Mouse (Mus musculus) lung, embryonic 16.5 days (tissue): Measurements from ENCODE around the gene Kcnn3. TPM values are rescaled to one million over a fixed set of nuclear protein-coding genes. Genes with fewer than 3 reads are reported as not detected.

ENCODE experiments used
- ATAC-seq: fragments of 200-750 bp; cut with Nextera tagmentation; 2 replicates; pipeline ENCODE4 v1.8.0; 2017; ENCODE audit warnings: low read depth, mild to moderate bottlenecking, moderate library complexity
- H3K27ac ChIP-seq: fragments of 300-500 bp; sonication (generic); 2 replicates; pipeline ENCODE4 v1.5.1; 2014; ENCODE audit warnings: mild to moderate bottlenecking, control low read depth, low read length
- H3K27me3 ChIP-seq: fragments of 300-500 bp; sonication (generic); 2 replicates; pipeline ENCODE4 v1.6.1; 2014; ENCODE audit warnings: low read depth, low read length, mixed read lengths; ENCODE audit not compliant: control insufficient read depth, insufficient read depth
- H3K36me3 ChIP-seq: fragments of 300-500 bp; sonication (generic); 2 replicates; pipeline ENCODE4 v1.6.1; 2014; ENCODE audit warnings: low read length; ENCODE audit not compliant: control insufficient read depth, insufficient read depth
- H3K4me1 ChIP-seq: fragments of 300-500 bp; sonication (generic); replicated peaks from 2 replicates; pipeline ENCODE4 v1.6.1; 2014; ENCODE audit warnings: low read length, mixed read lengths; ENCODE audit not compliant: control insufficient read depth, insufficient read depth
- H3K4me2 ChIP-seq: fragments of 300-500 bp; sonication (generic); 2 replicates; pipeline ENCODE4 v1.6.1; 2014; ENCODE audit warnings: low read depth, low read length, control low read depth
- H3K4me3 ChIP-seq: fragments of 300-500 bp; sonication (generic); 2 replicates; pipeline ENCODE4 v1.5.1; 2014; ENCODE audit warnings: mild to moderate bottlenecking, low read length, control low read depth
- H3K9ac ChIP-seq: fragments of 300-500 bp; sonication (generic); 2 replicates; pipeline ENCODE4 v1.6.1; 2014; ENCODE audit warnings: low read length, control low read depth
- H3K9me3 ChIP-seq: fragments of 300-500 bp; sonication (generic); 2 replicates; pipeline ENCODE4 v1.6.1; 2016; ENCODE audit warnings: low read length; ENCODE audit not compliant: control insufficient read depth
- WGBS: fragments of 180-500 bp; shearing (Covaris S2); extraction: QIAGEN DNeasy Blood & Tissue Kit; methylation state at CpG from one replicate; pipeline ENCODE4 v1.1.7; 2014; 5-methylcytosine and 5-hydroxymethylcytosine counted together
- polyA plus RNA-seq: library from polyadenylated mRNA; unstranded; fragments of >200 nt; fragmentation: Nextera tagmentation; extraction: Ambion mirVana; gene quantifications from 2 replicates; pipeline ENCODE4 v1.2.1, GENCODE M21; 2015

Gene Kcnn3
- 0.68 and 1.1 TPM in 2 replicates for polyA plus RNA-seq

GRCm38 (mm10) chr3:89519894-89520293, at the start of gene Kcnn3:
TSS of gene Kcnn3 (plus strand) at chr3:89520164.
- H3K36me3 ChIP-seq, result no peaks in the 10 kb centered on the region
- peak within 1 kb of the TSS; percentile 57 for H3K9ac ChIP-seq
- H3K27me3 ChIP-seq, result peaks cover 22% of the 10 kb centered on the region
- H3K27ac ChIP-seq, result no peak within 1 kb of the TSS
- H3K4me3 ChIP-seq, result peak within 1 kb of the TSS; percentile 49
- ATAC-seq, result peak; percentile 93
- H3K9me3 ChIP-seq, result no peaks in the 10 kb centered on the region
- peak within 1 kb of the TSS; percentile 91 for H3K4me2 ChIP-seq
- H3K4me1 ChIP-seq, result peaks cover 29% of the 10 kb centered on the region
- WGBS, result under 1% methylated on average over 15 of the region's 15 CpGs

- Histone ChIP-seq H3K4me3 (no peak overlapping the region), H3K27ac (no peak overlapping the region), H3K4me2 (no peak overlapping the region), H3K9ac (no peak overlapping the region), H3K36me3 (0 out of 2 replicates have a peak, but pooled peaks cover 2% of the 10 kb centered on the region), H3K27me3 (no peaks in the 10 kb centered on the region), H3K4me1 (peaks cover 2% of the 10 kb centered on the region; the same call in 1 of the 2 replicates), H3K9me3 (no peaks in the 10 kb centered on the region)
- 73% methylated on average over 7 of the region's 7 CpGs for WGBS
- ATAC-seq, result no peak
Measured at GRCm38 (mm10) chr3:89472280-89472679, 47.7 kb upstream of the Kcnn3 start.

DNA sequence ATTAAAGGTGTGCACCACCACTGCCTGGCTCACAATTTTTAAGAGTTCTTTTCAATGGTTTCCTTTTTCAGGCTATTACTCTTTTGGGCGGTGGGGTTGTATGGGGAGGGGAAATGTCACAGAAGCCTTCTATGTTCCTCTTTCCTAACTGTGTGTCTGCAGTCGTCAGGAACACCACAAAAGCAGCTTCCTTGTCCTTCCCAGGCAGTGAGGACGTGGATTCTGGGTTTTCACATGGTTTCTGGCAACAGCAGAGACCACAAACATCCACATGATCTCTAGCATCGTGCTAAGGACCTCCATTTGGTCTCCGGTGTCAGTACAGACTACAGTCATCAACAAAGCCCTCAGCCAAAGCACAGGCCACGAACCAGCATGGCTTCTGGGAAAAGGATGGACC, 46.1 kb upstream of the Kcnn3 start:
- Histone ChIP-seq H3K4me3 (no peak overlapping the region), H3K4me1 (peaks cover 2% of the 10 kb centered on the region; the same call in 1 of the 2 replicates), H3K27me3 (no peaks in the 10 kb centered on the region), H3K27ac (no peak overlapping the region), H3K4me2 (no peak overlapping the region), H3K9me3 (no peaks in the 10 kb centered on the region), H3K9ac (no peak overlapping the region), H3K36me3 (no peaks in the 10 kb centered on the region)
- WGBS, result 64% methylated on average over 6 of the region's 6 CpGs
- no peak for ATAC-seq

DNA sequence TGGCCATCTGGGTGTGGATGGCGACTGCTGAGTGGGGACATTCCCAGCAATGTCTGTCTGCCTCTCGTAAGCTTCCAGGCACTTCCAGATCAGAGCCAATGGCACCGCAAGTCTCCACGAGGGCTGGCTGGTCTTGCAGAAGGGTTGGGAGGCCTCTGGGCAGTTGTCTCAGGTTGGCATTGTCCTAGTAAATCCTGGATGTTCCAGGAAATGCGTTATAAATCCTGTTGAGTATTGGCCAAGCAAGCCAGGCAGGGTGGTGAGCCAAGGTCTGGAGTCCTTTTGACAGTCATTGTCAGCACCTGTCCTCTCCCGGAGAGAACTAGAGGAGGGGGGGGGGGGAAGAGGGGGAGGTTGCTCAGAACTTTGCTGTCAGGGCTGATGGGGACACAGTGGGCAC, 40.9 kb upstream of the Kcnn3 start:
- Histone ChIP-seq H3K4me3 (no peak overlapping the region), H3K4me2 (no peak overlapping the region), H3K36me3 (no peaks in the 10 kb centered on the region), H3K27ac (no peak overlapping the region), H3K27me3 (no peaks in the 10 kb centered on the region), H3K9ac (no peak overlapping the region), H3K4me1 (no peaks in the 10 kb centered on the region), H3K9me3 (no peaks in the 10 kb centered on the region)
- no peak for ATAC-seq
- 66% methylated on average over 6 of the region's 6 CpGs for WGBS

GRCm38 (mm10) chr3:89481488-89481887, 38.5 kb upstream of the Kcnn3 start:
- Histone ChIP-seq H3K27me3 (no peaks in the 10 kb centered on the region; the same call in 1 of the 2 replicates), H3K4me2 (no peak overlapping the region), H3K9ac (no peak overlapping the region), H3K27ac (no peak overlapping the region), H3K9me3 (no peaks in the 10 kb centered on the region), H3K36me3 (no peaks in the 10 kb centered on the region), H3K4me3 (no peak overlapping the region), H3K4me1 (peaks cover 4% of the 10 kb centered on the region; the same call in 1 of the 2 replicates)
- WGBS, result 40% methylated on average over 2 of the region's 2 CpGs
- no peak for ATAC-seq

DNA sequence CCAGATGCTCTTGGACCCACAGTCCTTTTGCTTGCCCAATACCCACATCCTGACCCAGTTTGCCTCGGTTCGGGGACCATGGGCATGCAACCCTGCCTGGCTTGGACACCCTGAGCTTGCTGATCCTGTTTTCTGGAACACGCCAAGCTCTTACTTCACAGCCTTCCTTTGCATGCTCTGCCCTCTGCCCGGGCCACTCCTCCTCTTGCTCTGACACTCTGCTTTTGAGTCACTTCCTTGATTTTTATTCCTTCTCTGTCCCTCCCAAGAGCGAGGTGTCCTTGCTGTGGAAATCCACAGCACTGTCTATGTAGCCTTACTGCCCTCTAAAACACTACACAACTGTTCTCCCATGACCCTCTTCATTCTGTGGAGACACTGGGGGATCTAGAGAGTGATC, 37.7 kb upstream of the Kcnn3 start:
- Histone ChIP-seq H3K4me2 (no peak overlapping the region), H3K9me3 (no peaks in the 10 kb centered on the region), H3K36me3 (no peaks in the 10 kb centered on the region), H3K27ac (no peak overlapping the region), H3K4me1 (peaks cover 4% of the 10 kb centered on the region; the same call in 1 of the 2 replicates), H3K27me3 (peaks cover 4% of the 10 kb centered on the region), H3K4me3 (no peak overlapping the region), H3K9ac (no peak overlapping the region)
- 81% methylated on average over 5 of the region's 5 CpGs for WGBS
- no peak for ATAC-seq

GRCm38 (mm10) chr3:89484766-89485524, 35.0 kb upstream of the Kcnn3 start:
- Histone ChIP-seq H3K4me2 (peak overlapping the region; percentile 52), H3K9ac (peak overlapping the region; percentile 57), H3K9me3 (no peaks in the 10 kb centered on the region), H3K4me1 (peaks cover 7% of the 10 kb centered on the region; the same call in 1 of the 2 replicates), H3K4me3 (peak overlapping the region; percentile 13; the same call in 1 of the 2 replicates), H3K27me3 (peaks cover 4% of the 10 kb centered on the region), H3K36me3 (no peaks in the 10 kb centered on the region), H3K27ac (no peak overlapping the region)
- peak; percentile 93 for ATAC-seq
- 13% methylated on average over 24 of the region's 24 CpGs for WGBS

DNA sequence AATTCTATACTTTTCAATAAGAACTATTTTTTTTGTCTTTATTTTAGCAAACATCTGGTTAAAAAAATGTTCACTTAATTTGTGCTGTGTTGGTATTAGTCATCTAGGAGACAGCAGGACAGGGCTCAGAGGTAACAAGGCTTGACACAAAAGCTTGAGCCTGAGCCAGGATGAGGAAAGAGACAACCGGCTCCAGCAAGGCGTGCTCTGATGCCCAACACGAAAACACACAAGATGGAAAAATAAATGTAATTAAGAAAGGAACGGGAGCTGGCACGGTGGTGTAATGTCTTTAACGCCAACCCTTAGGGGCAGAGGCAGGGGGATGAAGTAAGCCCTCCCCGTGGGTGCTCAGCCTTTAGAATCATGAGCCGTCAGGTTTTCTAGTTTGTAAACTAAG, 33.9 kb upstream of the Kcnn3 start:
- Histone ChIP-seq H3K4me1 (peaks cover 7% of the 10 kb centered on the region; the same call in 1 of the 2 replicates), H3K4me3 (no peak overlapping the region), H3K27ac (no peak overlapping the region), H3K4me2 (no peak overlapping the region), H3K36me3 (no peaks in the 10 kb centered on the region), H3K9ac (no peak overlapping the region), H3K27me3 (peaks cover 4% of the 10 kb centered on the region), H3K9me3 (no peaks in the 10 kb centered on the region)
- 78% methylated on average over 8 of the region's 8 CpGs for WGBS
- ATAC-seq, result no peak

- peaks cover 7% of the 10 kb centered on the region; the same call in 1 of the 2 replicates for H3K4me1 ChIP-seq
- ATAC-seq, result no peak
- no peak overlapping the region for H3K9ac ChIP-seq
- no peak overlapping the region for H3K4me3 ChIP-seq
- peaks cover 4% of the 10 kb centered on the region for H3K27me3 ChIP-seq
- H3K27ac ChIP-seq, result no peak overlapping the region
- no peaks in the 10 kb centered on the region for H3K36me3 ChIP-seq
- WGBS, result 57% methylated on average over 20 of the region's 20 CpGs
- no peaks in the 10 kb centered on the region for H3K9me3 ChIP-seq
- no peak overlapping the region for H3K4me2 ChIP-seq
Measured at GRCm38 (mm10) chr3:89486916-89487702, 32.9 kb upstream of the Kcnn3 start.
